Mouse (Mus musculus) MEL (cell line): ENCODE measurements around the gene Nop16.

Experiments
- CTCF ChIP-seq, 3 experiments: IDR thresholded peaks in 2 of 3; conservative IDR thresholded peaks in 1 of 3; 2 replicates each; pipeline ENCODE4 v1.5.1; 2011 to 2012; ENCODE audit warnings: low read length in 3 of 3, low read depth in 2 of 3, mild to moderate bottlenecking in 2 of 3, improper control_type of control experiment in 1 of 3, inconsistent platforms in 1 of 3, mixed read lengths in 1 of 3, moderate library complexity in 1 of 3; ENCODE audit not compliant: control insufficient read depth in 1 of 3, insufficient read depth in 1 of 3, poor library complexity in 1 of 3, severe bottlenecking in 1 of 3
- E2F4 ChIP-seq: IDR thresholded peaks from 2 replicates; pipeline ENCODE4 v1.6.1; 2011; ENCODE audit warnings: low read depth, low read length, improper control_type of control experiment, borderline replicate concordance
- GABPA ChIP-seq: IDR thresholded peaks from 2 replicates; pipeline ENCODE4 v1.6.1; 2012; ENCODE audit warnings: low read depth, mild to moderate bottlenecking, inconsistent platforms, low read length, improper control_type of control experiment, moderate library complexity
- GATA1 ChIP-seq: IDR thresholded peaks from 2 replicates; pipeline ENCODE4 v1.6.1; 2011; ENCODE audit warnings: low read depth, low read length, improper control_type of control experiment
- HCFC1 ChIP-seq: IDR thresholded peaks from 2 replicates; pipeline ENCODE4 v1.6.1; 2012; ENCODE audit warnings: low read depth, mild to moderate bottlenecking, inconsistent platforms, low read length, improper control_type of control experiment, moderate library complexity
- MAZ ChIP-seq: IDR thresholded peaks from 2 replicates; pipeline ENCODE4 v1.6.1; 2012; ENCODE audit warnings: low read depth, mild to moderate bottlenecking, inconsistent platforms, low read length, improper control_type of control experiment
- MEF2A ChIP-seq: IDR thresholded peaks from 2 replicates; pipeline ENCODE4 v1.6.1; 2014; ENCODE audit warnings: low read depth, mild to moderate bottlenecking, inconsistent platforms, low read length, improper control_type of control experiment; ENCODE audit not compliant: poor library complexity, insufficient replicate concordance, severe bottlenecking; ENCODE audit errors: extremely low read depth
- NELFE ChIP-seq: IDR thresholded peaks from 2 replicates; pipeline ENCODE4 v1.6.1; 2011; ENCODE audit warnings: low read depth, low read length, improper control_type of control experiment
- POLR2AphosphoS5 ChIP-seq: IDR thresholded peaks from 2 replicates; pipeline ENCODE4 v1.6.1; 2012; ENCODE audit warnings: low read depth, borderline replicate concordance, mild to moderate bottlenecking, inconsistent platforms, low read length, moderate library complexity, mixed read lengths
- ZC3H11A ChIP-seq: IDR thresholded peaks from 2 replicates; pipeline ENCODE4 v1.6.1; 2012; ENCODE audit warnings: low read depth, mild to moderate bottlenecking, inconsistent platforms, low read length, improper control_type of control experiment
- ZMIZ1 ChIP-seq: IDR thresholded peaks from 2 replicates; pipeline ENCODE4 v1.6.1; 2012; ENCODE audit warnings: low read depth, mild to moderate bottlenecking, inconsistent platforms, low read length, improper control_type of control experiment, moderate library complexity

DNA sequence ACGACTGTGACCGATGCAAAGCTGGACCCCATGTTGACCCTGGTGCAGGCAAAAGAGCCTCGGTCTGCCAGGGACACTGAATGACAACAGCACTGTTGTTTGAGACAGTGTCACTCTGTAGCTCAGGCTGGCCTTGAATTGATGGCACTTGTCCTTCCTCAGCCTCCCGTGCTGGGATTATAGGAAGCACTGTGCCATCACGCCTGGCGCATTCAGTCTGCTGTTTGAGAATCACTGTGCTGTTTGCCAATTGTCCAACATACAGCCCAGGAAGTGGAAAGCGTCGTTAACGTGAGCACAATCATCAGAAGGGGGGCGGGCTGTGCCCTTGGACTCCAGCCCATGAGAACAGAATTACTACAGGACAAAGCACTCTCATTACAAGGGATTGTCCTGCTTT lies 7.8 kb downstream of the Nop16 start:
- TF ChIP-seq ZC3H11A = no peak
- no peak for TF ChIP-seq POLR2AphosphoS5
- TF ChIP-seq HCFC1 = no peak
- TF ChIP-seq MAZ = no peak
- no peak for TF ChIP-seq CTCF (IDR thresholded peaks at IDR 0.05 in 2 of 3, conservative IDR thresholded peaks at IDR 0.05 in 1 of 3; ENCODE audit: control insufficient read depth in 1 of 3, insufficient read depth in 1 of 3, low read depth in 2 of 3, low read length in 3 of 3, poor library complexity in 1 of 3, severe bottlenecking in 1 of 3)
- TF ChIP-seq NELFE = no peak
- no peak for TF ChIP-seq MEF2A
- no peak for TF ChIP-seq GATA1
- TF ChIP-seq ZMIZ1 = no peak
- no peak for TF ChIP-seq GABPA
- TF ChIP-seq E2F4 = no peak
